Mouse (Mus musculus): ENCODE results near the gene Csnk1d. TPM values are rescaled to one million over a fixed set of nuclear protein-coding genes. Genes with fewer than 3 reads are reported as not detected.

Csnk1d gene
- 158 and 162 TPM in 2 replicates for polyA plus RNA-seq (2012; rRNA removed)

GRCm38 (mm10) chr11:120990951-120991526 lies at the start of gene Csnk1d:
Gene Csnk1d, minus strand, starts transcription at chr11:120991330.

GRCm38 (mm10) chr11:121039302-121039701 lies 48.2 kb upstream of the Csnk1d start, which contains the start of gene Cd7:
Gene Cd7, minus strand, starts transcription at chr11:121039418.

GRCm38 (mm10) chr11:120948328-120948727 lies 42.8 kb downstream of the Csnk1d start, which contains the start of gene Slc16a3:
Gene Slc16a3, plus strand, starts transcription at chr11:120948480.

GRCm38 (mm10) chr11:120932564-120933398 lies 58.3 kb downstream of the Csnk1d start, which contains the start of gene Ccdc57:
Gene Ccdc57, minus strand, starts transcription at chr11:120932872.

Other genes with a start within 250 kb of the Csnk1d start
- gene Hmga1b, start 228.5 kb downstream of the Csnk1d start, polyA plus RNA-seq (2012; rRNA removed): 0.82 and 1.0 TPM in 2 replicates
- gene Rfng, start 207.1 kb downstream of the Csnk1d start, polyA plus RNA-seq (2012; rRNA removed): 118 and 127 TPM in 2 replicates
- 294 and 308 TPM in 2 replicates for gene Gps1, start 207.1 kb downstream of the Csnk1d start, polyA plus RNA-seq (2012; rRNA removed)
- gene Dus1l, start 194.9 kb downstream of the Csnk1d start, polyA plus RNA-seq (2012; rRNA removed): 38.1 and 38.2 TPM in 2 replicates
- gene Fasn, start 166.8 kb downstream of the Csnk1d start, polyA plus RNA-seq (2012; rRNA removed): 281 and 338 TPM in 2 replicates
- 9.6 and 10.4 TPM in 2 replicates for gene Ccdc57, start 58.5 kb downstream of the Csnk1d start, polyA plus RNA-seq (2012; rRNA removed)
- gene Slc16a3, start 42.9 kb downstream of the Csnk1d start, polyA plus RNA-seq (2012; rRNA removed): 8.9 and 9.1 TPM in 2 replicates
- gene Cd7, start 48.1 kb upstream of the Csnk1d start, polyA plus RNA-seq (2012; rRNA removed): not detected in 2 replicates
- not detected in 2 replicates for gene Sectm1b, start 72.2 kb upstream of the Csnk1d start, polyA plus RNA-seq (2012; rRNA removed)
- 0.05 TPM in 1 of 2 replicates, not detected in the other for gene Sectm1a, start 89.9 kb upstream of the Csnk1d start, polyA plus RNA-seq (2012; rRNA removed)
- gene Tex19.2, start 127.3 kb upstream of the Csnk1d start, polyA plus RNA-seq (2012; rRNA removed): not detected in 2 replicates
- not detected in 2 replicates for gene Tex19.1, start 154.8 kb upstream of the Csnk1d start, polyA plus RNA-seq (2012; rRNA removed)
- gene Uts2r, start 168.9 kb upstream of the Csnk1d start, polyA plus RNA-seq (2012; rRNA removed): 0.65 and 0.70 TPM in 2 replicates
- 131 and 136 TPM in 2 replicates for gene Hexdc, start 213.1 kb upstream of the Csnk1d start, polyA plus RNA-seq (2012; rRNA removed)
- 7.4 and 9.6 TPM in 2 replicates for gene Ogfod3, start 213.4 kb upstream of the Csnk1d start, polyA plus RNA-seq (2012; rRNA removed)
- gene Cybc1, start 238.0 kb upstream of the Csnk1d start, polyA plus RNA-seq (2012; rRNA removed): 48.4 TPM in 2 replicates
- 78.6 and 79.8 TPM in 2 replicates for gene Narf, start 245.9 kb upstream of the Csnk1d start, polyA plus RNA-seq (2012; rRNA removed)

Data from central nervous system, embryonic 18 days (tissue).